Comparison of ENCODE assay signal across 11 mouse cellular contexts in the genomic region with DNA sequence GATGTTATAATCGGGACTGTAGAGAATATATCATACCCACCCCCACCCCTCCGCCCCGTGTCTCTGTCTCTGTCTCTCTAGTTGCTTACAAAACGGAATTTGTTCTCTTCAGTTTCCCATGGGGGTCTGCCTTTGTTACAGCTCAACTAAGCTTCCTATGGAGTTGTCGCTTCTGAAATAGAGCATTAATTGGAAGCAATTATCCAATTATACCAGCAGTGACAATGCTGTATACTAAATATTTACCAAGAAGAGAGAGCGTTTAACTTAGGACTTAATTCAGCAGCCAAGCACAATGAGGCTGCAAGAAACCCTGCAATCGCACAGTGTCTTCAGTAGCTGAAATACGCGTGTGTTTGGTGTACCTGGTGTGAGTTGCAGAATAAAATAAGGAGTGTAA. TPM values are rescaled to one million over a fixed set of nuclear protein-coding genes. Genes with fewer than 3 reads are reported as not detected.
A peak's percentile ranks its signal among the peaks of the same experiment; 100 is the strongest.
DNase-seq lines count a peak whose midpoint lies in the region; ATAC-seq lines count a peak whose summit lies in the region.
"Had no signal": no experiment of that assay in that cellular context is flagged by ENCODE, and none has a peak within 500 bp of the region (broad histone marks: within the 10 kb centered on the region; RNA-seq: fewer than 3 reads in every experiment).

No protein-coding gene starts in this region.

- H3K4me2 ChIP-seq in forebrain, embryonic 13.5 days = peak overlapping the region; percentile 50
- H3K4me2 ChIP-seq in hindbrain, embryonic 16.5 days (ENCODE audit: low read length) = peak overlapping the region; percentile 48
- no peak overlapping the region for H3K4me2 ChIP-seq in neural tube, embryonic 12.5 days (replicated peaks)
- H3K4me2 ChIP-seq: limb, embryonic 15.5 days had no signal

- no peaks in the 10 kb centered on the region for H3K27me3 ChIP-seq in forebrain, embryonic 10.5 days (ENCODE audit: poor library complexity, severe bottlenecking)
- H3K27me3 ChIP-seq in forebrain, embryonic 13.5 days = no peaks in the 10 kb centered on the region
- no peaks in the 10 kb centered on the region for H3K27me3 ChIP-seq in hindbrain, embryonic 16.5 days (replicated peaks; ENCODE audit: control insufficient read depth, insufficient read depth, low read length)
- no peaks in the 10 kb centered on the region for H3K27me3 ChIP-seq in neural tube, embryonic 12.5 days (replicated peaks)
- H3K27me3 ChIP-seq: limb, embryonic 15.5 days had no signal

- 0 out of 2 replicates have a peak overlapping the region, but pooled peaks have one; percentile 27 for H3K4me3 ChIP-seq in forebrain, embryonic 10.5 days
- H3K4me3 ChIP-seq in forebrain, embryonic 13.5 days = no peak overlapping the region
- H3K4me3 ChIP-seq in hindbrain, embryonic 16.5 days (ENCODE audit: low read length) = no peak overlapping the region
- no peak overlapping the region for H3K4me3 ChIP-seq in neural tube, embryonic 12.5 days
- H3K4me3 ChIP-seq: heart, adult 2 months; limb, embryonic 15.5 days had no signal

- peak overlapping the region; percentile 81 for H3K27ac ChIP-seq in forebrain, embryonic 10.5 days
- peak overlapping the region; percentile 89 for H3K27ac ChIP-seq in forebrain, embryonic 13.5 days
- H3K27ac ChIP-seq in hindbrain, embryonic 16.5 days (ENCODE audit: low read depth, low read length) = peak overlapping the region; percentile 74
- peak overlapping the region; percentile 13; the same call in 1 of the 2 replicates for H3K27ac ChIP-seq in neural tube, embryonic 12.5 days
- H3K27ac ChIP-seq: heart, adult 2 months; limb, embryonic 15.5 days had no signal

- peaks cover 23% of the 10 kb centered on the region for H3K4me1 ChIP-seq in forebrain, embryonic 10.5 days
- H3K4me1 ChIP-seq in forebrain, embryonic 13.5 days = peaks cover 23% of the 10 kb centered on the region
- H3K4me1 ChIP-seq in hindbrain, embryonic 16.5 days (ENCODE audit: control insufficient read depth, insufficient read depth, low read depth, low read length) = peaks cover 15% of the 10 kb centered on the region
- peaks cover 18% of the 10 kb centered on the region; the same call in 1 of the 2 replicates for H3K4me1 ChIP-seq in neural tube, embryonic 12.5 days

- H3K36me3 ChIP-seq in forebrain, embryonic 10.5 days (replicated peaks) = peaks cover 25% of the 10 kb centered on the region
- H3K36me3 ChIP-seq in forebrain, embryonic 13.5 days (ENCODE audit: poor library complexity, severe bottlenecking) = peaks cover 12% of the 10 kb centered on the region; the same call in 1 of the 2 replicates
- no peaks in the 10 kb centered on the region for H3K36me3 ChIP-seq in hindbrain, embryonic 16.5 days (ENCODE audit: control insufficient read depth, insufficient read depth, low read length)
- H3K36me3 ChIP-seq in neural tube, embryonic 12.5 days = peaks cover 6% of the 10 kb centered on the region; the same call in 1 of the 2 replicates

- peak; percentile 17 for ATAC-seq in forebrain, embryonic 13.5 days
- 0 out of 2 replicates have a peak, but pooled peaks have one; percentile 14 for ATAC-seq in hindbrain, embryonic 16.5 days
- no peak for ATAC-seq in neural tube, embryonic 12.5 days (ENCODE audit: low FRiP score, low read depth)

- peak overlapping the region; percentile 48; the same call in 1 of the 2 replicates for H3K9ac ChIP-seq in forebrain, embryonic 13.5 days
- no peak overlapping the region for H3K9ac ChIP-seq in hindbrain, embryonic 16.5 days (ENCODE audit: low read depth, low read length)
- H3K9ac ChIP-seq in neural tube, embryonic 12.5 days = no peak overlapping the region
- H3K9ac ChIP-seq: limb, embryonic 15.5 days had no signal

- no peak for DNase-seq in forebrain, embryonic 10.5 days (ENCODE audit: extremely low spot score, low spot score)
- no peak for DNase-seq in cerebellum, postnatal 10 days
- DNase-seq in c-Kit-positive CD71-positive TER-119-positive erythroid progenitor cells, embryonic 14.5 days (ENCODE audit: low spot score) = no peak
- DNase-seq in embryo, embryonic 11 days = no peak
- DNase-seq: adrenal gland, adult 8-10 months; heart, adult 2 months; thymus, postnatal 4 days had no signal

- H3K9me3 ChIP-seq in forebrain, embryonic 10.5 days = no peaks in the 10 kb centered on the region
- H3K9me3 ChIP-seq in forebrain, embryonic 13.5 days (replicated peaks) = no peaks in the 10 kb centered on the region
- H3K9me3 ChIP-seq in hindbrain, embryonic 16.5 days (ENCODE audit: control insufficient read depth, low read length) = no peaks in the 10 kb centered on the region
- no peaks in the 10 kb centered on the region for H3K9me3 ChIP-seq in neural tube, embryonic 12.5 days
- H3K9me3 ChIP-seq: limb, embryonic 15.5 days had no signal

- 67% methylated on average over 9 of the region's 9 CpGs for WGBS in forebrain, embryonic 10.5 days
- 13% methylated on average over 9 of the region's 9 CpGs for WGBS in forebrain, embryonic 13.5 days
- 36% methylated on average over 9 of the region's 9 CpGs for WGBS in hindbrain, embryonic 16.5 days
- 63% methylated on average over 9 of the region's 9 CpGs for WGBS in neural tube, embryonic 12.5 days

RNA-seq across cellular contexts. Expression of a gene that starts 36.4 kb away (rescaled TPM):
- 17.4 and 19.7 TPM in 2 replicates for polyA plus RNA-seq in forebrain, embryonic 10.5 days (2016; fragmentation: Nextera tagmentation; extraction: Ambion mirVana)
- polyA plus RNA-seq in forebrain, embryonic 13.5 days (2015; fragmentation: Nextera tagmentation; extraction: Ambion mirVana) = 22.4 and 24.7 TPM in 2 replicates
- polyA plus RNA-seq in hindbrain, embryonic 16.5 days (2015; fragmentation: Nextera tagmentation; extraction: Ambion mirVana) = 35.7 and 38.8 TPM in 2 replicates
- 32.4 and 33.3 TPM in 2 replicates for polyA plus RNA-seq in neural tube, embryonic 12.5 days (2016; fragmentation: Nextera tagmentation; extraction: Ambion mirVana)

RNA-seq across cellular contexts. Expression of a gene that starts 53.0 kb away (rescaled TPM):
- 14.3 and 14.5 TPM in 2 replicates for polyA plus RNA-seq in forebrain, embryonic 10.5 days (2016; fragmentation: Nextera tagmentation; extraction: Ambion mirVana)
- polyA plus RNA-seq in forebrain, embryonic 13.5 days (2015; fragmentation: Nextera tagmentation; extraction: Ambion mirVana) = 11.2 and 11.5 TPM in 2 replicates
- polyA plus RNA-seq in hindbrain, embryonic 16.5 days (2015; fragmentation: Nextera tagmentation; extraction: Ambion mirVana) = 8.2 and 9.7 TPM in 2 replicates
- 11.1 and 12.5 TPM in 2 replicates for polyA plus RNA-seq in neural tube, embryonic 12.5 days (2016; fragmentation: Nextera tagmentation; extraction: Ambion mirVana)

Comparison
In these comparisons a context has a peak if more than half of its experiments do, and no peak if none do; other contexts are left out.
1. H3K27ac ChIP-seq: peak in every context shown above with its lines; median percentile 89 in forebrain, embryonic 13.5 days; 81 in forebrain, embryonic 10.5 days; 74 in hindbrain, embryonic 16.5 days; 13 in neural tube, embryonic 12.5 days.